Mouse (Mus musculus) forebrain, postnatal 0 days (tissue): ENCODE data around the gene Lcn6. TPM values are rescaled to one million over a fixed set of nuclear protein-coding genes. Genes with fewer than 3 reads are reported as not detected.
"Not testable (repeated sequence)": the region's sequence is repeated elsewhere in the genome, so short reads cannot be mapped to it uniquely, and the experiment has no call there.

ENCODE experiments used
- ATAC-seq: fragments of 200-750 bp; cut with Nextera tagmentation; 2 replicates; pipeline ENCODE4 v1.8.0; 2017; ENCODE audit warnings: mild to moderate bottlenecking, moderate library complexity
- DNase-seq: peaks from one replicate; pipeline ENCODE4 v3.0.0-alpha.2; 2015
- H3K27ac ChIP-seq: fragments of 300-500 bp; sonication (generic); 2 replicates; pipeline ENCODE4 v1.5.1; 2014; ENCODE audit warnings: low read depth, mild to moderate bottlenecking, antibody characterized with exemption, low read length, moderate library complexity, mixed read lengths
- H3K27me3 ChIP-seq: fragments of 300-500 bp; sonication (generic); 2 replicates; pipeline ENCODE4 v1.6.1; 2014; ENCODE audit warnings: mild to moderate bottlenecking, low read length, mixed read lengths; ENCODE audit not compliant: insufficient read depth
- H3K36me3 ChIP-seq: fragments of 300-500 bp; sonication (generic); 2 replicates; pipeline ENCODE4 v1.6.1; 2014; ENCODE audit warnings: mild to moderate bottlenecking, moderate library complexity; ENCODE audit not compliant: insufficient read depth
- H3K4me1 ChIP-seq: fragments of 300-500 bp; sonication (generic); 2 replicates; pipeline ENCODE4 v1.6.1; 2014; ENCODE audit warnings: antibody characterized with exemption; ENCODE audit not compliant: insufficient read depth
- H3K4me2 ChIP-seq: fragments of 300-500 bp; sonication (generic); 2 replicates; pipeline ENCODE4 v1.6.1; 2014; ENCODE audit warnings: low read depth, mild to moderate bottlenecking, moderate library complexity
- H3K4me3 ChIP-seq: fragments of 300-500 bp; sonication (generic); 2 replicates; pipeline ENCODE4 v1.5.1; 2014; ENCODE audit warnings: low read depth, low read length, mixed read lengths
- H3K9ac ChIP-seq: fragments of 300-500 bp; sonication (generic); 2 replicates; pipeline ENCODE4 v1.6.1; 2014; ENCODE audit warnings: mild to moderate bottlenecking
- H3K9me3 ChIP-seq: fragments of 300-500 bp; sonication (generic); 2 replicates; pipeline ENCODE4 v1.6.1; 2016; ENCODE audit warnings: low read length
- CTCF ChIP-seq: sonication (generic); IDR thresholded peaks from 2 replicates; pipeline ENCODE4 v1.5.1; 2016; ENCODE audit warnings: antibody characterized with exemption, control low read depth, low read depth
- WGBS: fragments of 180-500 bp; shearing (Covaris S2); extraction: QIAGEN DNeasy Blood & Tissue Kit; methylation state at CpG from one replicate; pipeline ENCODE4 v1.1.7; 2014; 5-methylcytosine and 5-hydroxymethylcytosine counted together
- polyA plus RNA-seq: library from polyadenylated mRNA; unstranded; fragments of >200 nt; fragmentation: Nextera tagmentation; extraction: Ambion mirVana; gene quantifications from 2 replicates; pipeline ENCODE4 v1.2.1, GENCODE M21; 2015
- total RNA-seq: library from RNA; depleted of rRNA; stranded (reverse); fragments of >200 nt; gene quantifications from 2 replicates; pipeline ENCODE4 v1.2.3, GENCODE M21; 2014

Gene Lcn6
- total and polyA plus RNA-seq, 2 experiments from 2014 or later, result not detected

- Histone ChIP-seq H3K4me1 (no peaks in the 10 kb centered on the region), H3K9me3 (no peaks in the 10 kb centered on the region), H3K9ac (no peak overlapping the region), H3K4me2 (no peak overlapping the region), H3K27me3 (no peaks in the 10 kb centered on the region), H3K27ac (no peak overlapping the region), H3K4me3 (no peak overlapping the region), H3K36me3 (no peaks in the 10 kb centered on the region)
- WGBS, result 79% methylated on average over 5 of the region's 5 CpGs
- no peak for DNase-seq
- no peak for TF ChIP-seq CTCF
- no peak for ATAC-seq
Observed at GRCm38 (mm10) chr2:25701001-25701400, 24.4 kb downstream of the Lcn6 start.

DNA sequence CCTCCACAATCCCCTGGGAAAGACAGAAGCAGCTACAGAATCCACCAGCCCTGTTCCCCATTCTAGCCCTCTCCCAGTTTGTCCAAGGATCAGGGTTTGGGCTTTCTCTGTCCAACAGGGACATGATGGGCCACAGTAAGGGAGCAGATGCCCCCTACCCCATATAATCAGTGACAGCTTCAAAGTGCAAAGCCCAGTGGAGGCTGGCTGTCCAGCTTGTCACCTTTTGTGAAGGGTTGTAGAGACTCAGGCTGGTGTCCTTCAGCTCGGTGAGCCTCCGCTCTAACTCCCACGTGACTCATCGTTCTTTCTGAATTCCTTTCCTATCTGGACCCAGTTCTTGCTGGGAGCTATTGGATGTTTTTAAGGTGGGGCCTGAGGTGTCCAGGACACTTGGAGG lies 27.1 kb downstream of the Lcn6 start:
- 90% methylated on average over 4 of the region's 4 CpGs for WGBS
- Histone ChIP-seq H3K4me3 (no peak overlapping the region), H3K9me3 (no peaks in the 10 kb centered on the region), H3K9ac (no peak overlapping the region), H3K4me1 (peaks cover 5% of the 10 kb centered on the region), H3K4me2 (no peak overlapping the region), H3K36me3 (no peaks in the 10 kb centered on the region), H3K27ac (no peak overlapping the region), H3K27me3 (no peaks in the 10 kb centered on the region)
- TF ChIP-seq CTCF, result no peak
- DNase-seq, result no peak
- ATAC-seq, result no peak

- TF ChIP-seq CTCF, result peak; percentile 87
- peak within 1 kb of the TSS; percentile 93 for H3K27ac ChIP-seq
- under 1% methylated on average over 78 of the region's 78 CpGs for WGBS
- H3K9ac ChIP-seq, result peak within 1 kb of the TSS; percentile 86
- peak within 1 kb of the TSS; percentile 79 for H3K4me3 ChIP-seq
- H3K4me1 ChIP-seq, result peaks cover 9% of the 10 kb centered on the region
- no peaks in the 10 kb centered on the region for H3K9me3 ChIP-seq
- peak within 1 kb of the TSS; percentile 85 for H3K4me2 ChIP-seq
- H3K27me3 ChIP-seq, result no peaks in the 10 kb centered on the region
- ATAC-seq, result peak; percentile 97
- peak; percentile 93 for DNase-seq
- H3K36me3 ChIP-seq, result no peaks in the 10 kb centered on the region; the same call in 1 of the 2 replicates
Observed at GRCm38 (mm10) chr2:25706643-25707481, 30.3 kb downstream of the Lcn6 start, which contains the start of gene Bmyc. Gene Bmyc, plus strand, starts transcription at chr2:25706739.

- DNase-seq, result peak; percentile 25
- Histone ChIP-seq H3K36me3 (no peaks in the 10 kb centered on the region; the same call in 1 of the 2 replicates), H3K27ac (no peak overlapping the region), H3K4me1 (peaks cover 9% of the 10 kb centered on the region), H3K4me2 (peak overlapping the region; percentile 85), H3K9me3 (no peaks in the 10 kb centered on the region), H3K27me3 (no peaks in the 10 kb centered on the region), H3K4me3 (peak overlapping the region; percentile 79; the same call in 1 of the 2 replicates), H3K9ac (no peak overlapping the region)
- no peak for ATAC-seq
- peak; percentile 56 for TF ChIP-seq CTCF
- WGBS, result 87% methylated on average over 2 of the region's 2 CpGs
Observed at GRCm38 (mm10) chr2:25708121-25708520, 31.5 kb downstream of the Lcn6 start.

DNA sequence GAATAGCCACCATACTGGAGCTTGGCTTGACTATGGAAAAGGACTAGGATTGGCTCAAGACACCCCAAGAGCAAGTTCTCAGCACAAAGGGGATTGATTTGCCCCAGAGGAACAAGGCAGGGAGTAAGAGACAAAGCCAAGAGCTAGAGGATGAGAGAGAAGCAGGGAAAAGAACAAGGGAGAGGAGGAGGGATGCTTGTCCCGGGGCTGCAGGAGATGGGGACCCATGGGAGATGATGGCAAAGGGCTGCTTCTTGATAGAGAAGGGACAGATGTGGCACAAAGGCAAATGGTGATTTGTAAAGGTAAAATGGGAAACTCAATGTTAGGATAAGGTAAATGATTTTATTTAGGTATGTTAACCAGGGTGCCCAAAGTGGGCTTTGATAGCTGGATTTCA lies 32.5 kb downstream of the Lcn6 start:
- WGBS, result 90% methylated on average over 1 of the region's 1 CpGs
- H3K36me3 ChIP-seq, H3K9me3 ChIP-seq, ATAC-seq, H3K4me1 ChIP-seq, DNase-seq, H3K27me3 ChIP-seq, H3K9ac ChIP-seq, H3K27ac ChIP-seq, H3K4me3 ChIP-seq: not testable (repeated sequence)
- peak overlapping the region; percentile 85; the same call in 1 of the 2 replicates for H3K4me2 ChIP-seq

- WGBS, result 46% methylated on average over 2 of the region's 2 CpGs
- H3K36me3 ChIP-seq, H3K9me3 ChIP-seq, H3K4me2 ChIP-seq, H3K4me3 ChIP-seq, H3K9ac ChIP-seq, ATAC-seq, H3K27me3 ChIP-seq, H3K4me1 ChIP-seq, H3K27ac ChIP-seq, DNase-seq: not testable (repeated sequence)
Observed at GRCm38 (mm10) chr2:25709791-25710190, 33.2 kb downstream of the Lcn6 start.

- H3K9me3 ChIP-seq, DNase-seq, H3K4me1 ChIP-seq, H3K27me3 ChIP-seq, H3K27ac ChIP-seq, H3K4me3 ChIP-seq, ATAC-seq, H3K36me3 ChIP-seq, H3K9ac ChIP-seq, H3K4me2 ChIP-seq: not testable (repeated sequence)
- 29% methylated on average over 3 of the region's 3 CpGs for WGBS
Observed at GRCm38 (mm10) chr2:25711641-25712040, 35.1 kb downstream of the Lcn6 start.
